In the genomic region with DNA sequence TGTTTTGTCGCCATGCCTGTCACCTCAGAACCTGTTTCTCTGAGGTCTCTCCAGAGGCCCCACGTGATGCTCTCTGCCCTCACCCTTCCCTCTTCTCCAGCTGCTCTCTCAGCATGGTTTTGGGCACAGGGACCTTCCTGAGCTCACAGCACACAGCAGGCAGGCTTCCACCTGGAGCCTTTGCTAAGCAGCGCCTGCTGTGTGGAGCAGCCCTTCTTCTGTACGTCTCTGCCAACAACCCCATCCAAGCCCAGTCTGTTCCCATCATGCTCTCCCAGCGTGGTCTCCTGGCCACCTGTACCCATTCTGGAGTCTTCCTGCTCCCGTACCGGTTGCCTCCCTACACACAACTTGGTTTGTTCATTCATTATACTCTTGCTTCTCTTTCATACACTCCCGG, we compare ENCODE assay signal across 18 mouse cellular contexts.
DNase-seq lines count a peak whose midpoint lies in the region; ATAC-seq and TF ChIP-seq lines count a peak whose summit lies in the region.
"Had no signal": no experiment of that assay in that cellular context is flagged by ENCODE, and none has a peak within 500 bp of the region (broad histone marks: within the 10 kb centered on the region; RNA-seq: fewer than 3 reads in every experiment).

No protein-coding gene starts in this region.

- peaks cover 7% of the 10 kb centered on the region; the same call in 1 of the 2 replicates for H3K4me1 ChIP-seq in kidney, postnatal 0 days (replicated peaks; ENCODE audit: insufficient read depth, low read length)
- H3K4me1 ChIP-seq: heart, embryonic 15.5 days; limb, embryonic 13.5 days; liver, embryonic 13.5 days; lung, embryonic 15.5 days had no signal

- no peaks in the 10 kb centered on the region for H3K9me3 ChIP-seq in kidney, postnatal 0 days (replicated peaks; ENCODE audit: low read length)
- H3K9me3 ChIP-seq: heart, embryonic 15.5 days; limb, embryonic 13.5 days; liver, embryonic 13.5 days; lung, embryonic 15.5 days had no signal

- H3K36me3 ChIP-seq in kidney, postnatal 0 days (ENCODE audit: insufficient read depth, low read length) = no peaks in the 10 kb centered on the region
- H3K36me3 ChIP-seq: heart, embryonic 15.5 days; limb, embryonic 13.5 days; liver, embryonic 13.5 days; lung, embryonic 15.5 days had no signal

- no peak for TF ChIP-seq CTCF in kidney, postnatal 0 days (IDR thresholded peaks at IDR 0.05; ENCODE audit: low read depth)

- no peaks in the 10 kb centered on the region for H3K27me3 ChIP-seq in kidney, postnatal 0 days (ENCODE audit: insufficient read depth, low read length)
- H3K27me3 ChIP-seq: heart, embryonic 15.5 days; limb, embryonic 13.5 days; liver, embryonic 13.5 days; lung, embryonic 15.5 days had no signal

- no peak overlapping the region for H3K27ac ChIP-seq in kidney, postnatal 0 days
- H3K27ac ChIP-seq: heart, adult 2 months; heart, embryonic 15.5 days; limb, embryonic 13.5 days; liver, embryonic 13.5 days; lung, embryonic 15.5 days had no signal

- WGBS in kidney, postnatal 0 days = 26% methylated on average over 8 of the region's 8 CpGs

- H3K4me2 ChIP-seq in kidney, postnatal 0 days (ENCODE audit: low read length) = no peak overlapping the region
- H3K4me2 ChIP-seq: heart, embryonic 15.5 days; limb, embryonic 13.5 days; liver, embryonic 13.5 days; lung, embryonic 15.5 days had no signal

- H3K4me3 ChIP-seq in kidney, postnatal 0 days (replicated peaks; ENCODE audit: low read depth, low read length) = no peak overlapping the region
- H3K4me3 ChIP-seq: heart, adult 2 months; heart, embryonic 15.5 days; limb, embryonic 13.5 days; liver, embryonic 13.5 days; lung, embryonic 15.5 days had no signal

- ATAC-seq in kidney, postnatal 0 days (replicated peaks; ENCODE audit: low FRiP score, low read depth) = no peak
- peak; percentile 90 for ATAC-seq in cerebellum, adult (ENCODE audit: insufficient number of reproducible peaks, low FRiP score, low TSS enrichment)
- no peak for ATAC-seq in inflammation-experienced regulatory T-cells, adult 6 months

- peak; percentile 29 for DNase-seq in kidney, postnatal 0 days (ENCODE audit: low spot score)
- no peak for DNase-seq in kidney, adult 8-10 months
- DNase-seq in cerebellum, adult 11-12 months = peak; percentile 100
- DNase-seq in cerebellum, postnatal 14 days = peak; percentile 90 to 96
- no peak for DNase-seq in urinary bladder, postnatal 4 days (ENCODE audit: low spot score in 2 of 2)
- DNase-seq: embryo, embryonic 11 days; gastrocnemius, postnatal 14 days; heart, adult 2 months; kidney, adult 9 months; liver, embryonic 13.5 days; lung, postnatal 4 days; right cerebral cortex, postnatal 25 days; thymus, adult 2 months had no signal

- no peak overlapping the region for H3K9ac ChIP-seq in kidney, postnatal 0 days (ENCODE audit: low read depth, low read length)
- H3K9ac ChIP-seq: heart, embryonic 15.5 days; limb, embryonic 13.5 days; liver, embryonic 13.5 days; lung, embryonic 15.5 days had no signal

Comparison
In these comparisons a context has a peak if more than half of its experiments do, and no peak if none do; other contexts are left out.
1. DNase-seq: peak in kidney, postnatal 0 days (single experiment), cerebellum, adult 11-12 months (single experiment) and cerebellum, postnatal 14 days (2 of 2); none in kidney, adult 8-10 months (0 of 2) and urinary bladder, postnatal 4 days (0 of 2).